Mouse (Mus musculus) left cerebral cortex, adult 9 months (tissue): ENCODE results near the gene Birc5.
A peak's percentile ranks its signal among the peaks of the same experiment; 100 is the strongest.
"Not testable (repeated sequence)": the region's sequence is repeated elsewhere in the genome, so short reads cannot be mapped to it uniquely, and the experiment has no call there.

Source experiments
- DNase-seq, 2 experiments: peaks; one replicate each; pipeline ENCODE4 v3.0.0; 2022; ENCODE audit warnings: low spot score in 2 of 2

Gene Birc5

GRCm38 (mm10) chr11:117848985-117849671 lies at the start of gene Birc5:
Gene Birc5, plus strand, starts transcription at chr11:117849251.
- DNase-seq, result peak; percentile 88 to 94

GRCm38 (mm10) chr11:117800038-117800437 lies 49.0 kb upstream of the Birc5 start:
- no peak for DNase-seq

- no peak for DNase-seq
These were observed 47.4 kb upstream of the Birc5 start for GRCm38 (mm10) chr11:117801650-117802049.

GRCm38 (mm10) chr11:117803166-117803688 lies 45.8 kb upstream of the Birc5 start:
- DNase-seq, result no peak

- no peak for DNase-seq
These were observed 42.3 kb upstream of the Birc5 start for GRCm38 (mm10) chr11:117806781-117807180.

GRCm38 (mm10) chr11:117809407-117810311 lies 39.4 kb upstream of the Birc5 start, which contains the start of the genes Gm20708 and Syngr2:
Gene Gm20708, plus strand, starts transcription at chr11:117809668.
Gene Syngr2, plus strand, starts transcription at chr11:117809668.
- no peak for DNase-seq

GRCm38 (mm10) chr11:117810401-117811046 lies 38.5 kb upstream of the Birc5 start:
- peak in 1 of 2 experiments; percentile 70 for DNase-seq

- DNase-seq, result no peak
These were observed 35.2 kb upstream of the Birc5 start for GRCm38 (mm10) chr11:117813867-117814266.

- DNase-seq, result no peak
These were observed 34.2 kb upstream of the Birc5 start for GRCm38 (mm10) chr11:117814704-117815366.

GRCm38 (mm10) chr11:117815850-117816249 lies 33.2 kb upstream of the Birc5 start:
- not testable (repeated sequence) for DNase-seq

GRCm38 (mm10) chr11:117816389-117816996 lies 32.6 kb upstream of the Birc5 start:
- DNase-seq, result no peak

GRCm38 (mm10) chr11:117819095-117819494 lies 30.0 kb upstream of the Birc5 start:
- no peak for DNase-seq

GRCm38 (mm10) chr11:117820173-117820572 lies 28.9 kb upstream of the Birc5 start:
- no peak for DNase-seq

GRCm38 (mm10) chr11:117821868-117822267 lies 27.2 kb upstream of the Birc5 start:
- DNase-seq, result no peak

GRCm38 (mm10) chr11:117822728-117823241 lies 26.3 kb upstream of the Birc5 start:
- DNase-seq, result no peak

GRCm38 (mm10) chr11:117823411-117823810 lies 25.6 kb upstream of the Birc5 start:
- no peak for DNase-seq

GRCm38 (mm10) chr11:117824060-117824969 lies 24.7 kb upstream of the Birc5 start:
- DNase-seq, result peak; percentile 42 to 84

- no peak for DNase-seq
These were observed 23.5 kb upstream of the Birc5 start, which contains the start of the genes Afmid and Tk1 for GRCm38 (mm10) chr11:117825333-117826101. Gene Afmid, plus strand, starts transcription at chr11:117825924. Gene Tk1, minus strand, starts transcription at chr11:117826092.

GRCm38 (mm10) chr11:117826164-117826563 lies 22.9 kb upstream of the Birc5 start:
- no peak for DNase-seq
